Mouse (Mus musculus) urinary bladder, postnatal 14 days (tissue): Measurements from ENCODE around the gene Tmem63c.

Experiments
- DNase-seq: peaks from one replicate; pipeline ENCODE4 v3.0.0; 2021; ENCODE audit warnings: low spot score

Tmem63c gene

GRCm38 (mm10) chr12:87132210-87132609, 111.1 kb downstream of the Tmem63c start:
- DNase-seq: no peak

- no peak for DNase-seq
These were observed 111.6 kb downstream of the Tmem63c start for GRCm38 (mm10) chr12:87132784-87133183.

- DNase-seq: no peak
These were observed 116.5 kb downstream of the Tmem63c start for GRCm38 (mm10) chr12:87137439-87138341.

GRCm38 (mm10) chr12:87138342-87138701, 117.2 kb downstream of the Tmem63c start:
- DNase-seq: no peak

GRCm38 (mm10) chr12:87138768-87139167, 117.6 kb downstream of the Tmem63c start:
- no peak for DNase-seq
